In the genomic region with DNA sequence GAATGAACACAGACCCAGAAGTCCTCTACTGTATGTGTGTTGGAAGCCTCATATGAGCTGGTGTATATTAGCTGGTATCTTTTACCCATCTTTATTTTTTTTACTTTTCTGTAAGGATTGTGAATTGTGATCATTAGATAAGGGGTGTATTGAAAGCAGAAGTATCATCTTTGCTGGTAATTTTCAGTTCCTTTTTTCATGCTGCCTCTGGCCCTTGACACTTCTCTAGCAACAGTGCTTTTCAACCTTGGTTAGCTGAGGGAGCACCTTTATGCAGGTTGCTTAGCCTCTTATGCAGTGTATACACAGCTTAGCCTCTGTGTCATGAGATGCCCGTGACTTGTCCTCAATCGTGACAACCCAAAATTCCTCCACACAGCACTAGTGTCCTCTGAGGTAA, we compare ENCODE assay signal across 12 mouse cellular contexts.
"Had no signal": no experiment of that assay in that cellular context is flagged by ENCODE, and none has a peak within 500 bp of the region (broad histone marks: within the 10 kb centered on the region; RNA-seq: fewer than 3 reads in every experiment).

No protein-coding gene starts in this region.

- H3K9ac ChIP-seq: limb, embryonic 13.5 days; liver, embryonic 14.5 days; midbrain, embryonic 13.5 days had no signal

- H3K4me3 ChIP-seq: limb, embryonic 13.5 days; megakaryocyte, embryonic 14.5 days; midbrain, embryonic 13.5 days had no signal

- H3K4me1 ChIP-seq: megakaryocyte, embryonic 14.5 days had no signal

- ATAC-seq: midbrain, embryonic 13.5 days had no signal

- H3K36me3 ChIP-seq: limb, embryonic 13.5 days; midbrain, embryonic 13.5 days had no signal

- DNase-seq: kidney, adult 8-10 months; kidney, postnatal 36 days; left cerebral cortex, postnatal 4 days; lung, adult 18-20 months; lung, postnatal 36 days; right cerebral cortex, postnatal 14 days; thymus, adult 18-20 months; thymus, postnatal 14 days had no signal

- H3K27me3 ChIP-seq: limb, embryonic 13.5 days; megakaryocyte, embryonic 14.5 days; midbrain, embryonic 13.5 days had no signal

- H3K4me2 ChIP-seq: limb, embryonic 13.5 days; midbrain, embryonic 13.5 days had no signal

- H3K9me3 ChIP-seq: limb, embryonic 13.5 days; midbrain, embryonic 13.5 days had no signal

- H3K27ac ChIP-seq: limb, embryonic 13.5 days; liver, embryonic 14.5 days; midbrain, embryonic 13.5 days had no signal
